Mouse (Mus musculus) telencephalon, adult 2 months (tissue): Measurements from ENCODE around the gene Mmp7.

Experiments
- DNase-seq: peaks from one replicate; pipeline ENCODE4 v3.0.0-alpha.2; 2011; ENCODE audit warnings: low read depth, low spot score

The Mmp7 gene

GRCm38 (mm10) chr9:7691790-7692189 is at the start of gene Mmp7:
Mmp7 (plus strand) TSS chr9:7692090.
- DNase-seq: no peak

GRCm38 (mm10) chr9:7647901-7648300 is 44.0 kb upstream of the Mmp7 start:
- no peak for DNase-seq

- DNase-seq: no peak
Observed at GRCm38 (mm10) chr9:7650397-7651180, 41.3 kb upstream of the Mmp7 start.

GRCm38 (mm10) chr9:7652351-7653085 is 39.4 kb upstream of the Mmp7 start:
- no peak for DNase-seq

GRCm38 (mm10) chr9:7657946-7658345 is 33.9 kb upstream of the Mmp7 start:
- no peak for DNase-seq

- no peak for DNase-seq
Observed at GRCm38 (mm10) chr9:7659469-7660020, 32.3 kb upstream of the Mmp7 start.

GRCm38 (mm10) chr9:7661371-7661770 is 30.5 kb upstream of the Mmp7 start:
- no peak for DNase-seq

GRCm38 (mm10) chr9:7669674-7670073 is 22.2 kb upstream of the Mmp7 start:
- no peak for DNase-seq

GRCm38 (mm10) chr9:7672985-7673384 is 18.9 kb upstream of the Mmp7 start:
- DNase-seq: no peak

- no peak for DNase-seq
Observed at GRCm38 (mm10) chr9:7678154-7678837, 13.6 kb upstream of the Mmp7 start.

- no peak for DNase-seq
Observed at GRCm38 (mm10) chr9:7682081-7682618, 9.7 kb upstream of the Mmp7 start.

GRCm38 (mm10) chr9:7686024-7686423 is 5.9 kb upstream of the Mmp7 start:
- DNase-seq: no peak

GRCm38 (mm10) chr9:7689799-7690198 is 2.1 kb upstream of the Mmp7 start:
- DNase-seq: no peak

GRCm38 (mm10) chr9:7693961-7694360 is 2.1 kb downstream of the Mmp7 start:
- DNase-seq: no peak

GRCm38 (mm10) chr9:7695646-7696045 is 3.8 kb downstream of the Mmp7 start:
- DNase-seq: no peak

- no peak for DNase-seq
Observed at GRCm38 (mm10) chr9:7708698-7709097, 16.8 kb downstream of the Mmp7 start.

GRCm38 (mm10) chr9:7711196-7711595 is 19.3 kb downstream of the Mmp7 start:
- no peak for DNase-seq

GRCm38 (mm10) chr9:7714062-7714907 is 22.4 kb downstream of the Mmp7 start:
- peak; percentile 29 for DNase-seq

GRCm38 (mm10) chr9:7714908-7715175 is 23.0 kb downstream of the Mmp7 start:
- DNase-seq: no peak

GRCm38 (mm10) chr9:7721543-7721942 is 29.7 kb downstream of the Mmp7 start:
- no peak for DNase-seq

GRCm38 (mm10) chr9:7728997-7729396 is 37.1 kb downstream of the Mmp7 start:
- DNase-seq: no peak
